Mouse (Mus musculus): ENCODE results near the gene Clp1. TPM values are rescaled to one million over a fixed set of nuclear protein-coding genes. Genes with fewer than 3 reads are reported as not detected.

Gene Clp1
- total RNA-seq (2021) = 1 to 10 TPM; 3.2 to 3.5 TPM
- long read RNA-seq, experiment 1, partial matches to known transcripts = 1 of 7 reads
- long read RNA-seq, experiment 1, other reads (novel, unspliced or antisense) = 2 of 7 reads
- long read RNA-seq, experiment 2, transcript Clp1-201 (3 exons, 1,912 nt) = major isoform, 7 of 10 reads
- long read RNA-seq, experiment 2, partial matches to known transcripts = 2 of 10 reads
- long read RNA-seq, experiment 2, other reads (novel, unspliced or antisense) = 1 of 10 reads

- peak; percentile 95 for DNase-seq
Observed at GRCm38 (mm10) chr2:84727172-84727858, at the start of gene Clp1. Clp1 (minus strand) TSS chr2:84727350.

GRCm38 (mm10) chr2:84775665-84776064, 48.5 kb upstream of the Clp1 start:
- DNase-seq = peak; percentile 48

- DNase-seq = peak; percentile 17
Observed at GRCm38 (mm10) chr2:84775241-84775640, 48.1 kb upstream of the Clp1 start, which contains the start of gene Serping1. Serping1 (minus strand) TSS chr2:84775444.

DNA sequence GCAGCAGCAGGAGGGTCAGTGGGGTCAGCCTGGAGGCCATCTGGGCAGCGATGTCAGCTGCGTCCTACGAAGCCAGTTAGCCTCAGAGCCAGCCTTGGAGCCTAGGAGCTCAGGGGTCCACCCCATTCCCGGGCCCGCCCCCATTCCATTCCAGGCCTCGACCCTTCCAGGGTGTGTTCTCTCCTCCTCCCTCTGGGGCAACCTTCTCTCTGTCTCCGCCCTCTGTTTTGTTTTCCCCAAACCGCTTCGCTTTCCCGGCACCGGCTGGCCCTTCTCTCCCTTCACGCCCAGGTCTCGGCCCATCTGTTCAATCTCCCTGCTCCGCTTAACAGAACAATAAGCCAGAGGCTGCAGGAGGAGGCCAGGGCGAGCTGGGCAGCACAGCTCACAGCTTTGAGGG, 47.6 kb upstream of the Clp1 start:
- peak; percentile 87 for DNase-seq

- DNase-seq = peak; percentile 19
Observed at GRCm38 (mm10) chr2:84773195-84773594, 46.0 kb upstream of the Clp1 start.

- no peak for DNase-seq
Observed at GRCm38 (mm10) chr2:84772454-84772853, 45.3 kb upstream of the Clp1 start.

DNA sequence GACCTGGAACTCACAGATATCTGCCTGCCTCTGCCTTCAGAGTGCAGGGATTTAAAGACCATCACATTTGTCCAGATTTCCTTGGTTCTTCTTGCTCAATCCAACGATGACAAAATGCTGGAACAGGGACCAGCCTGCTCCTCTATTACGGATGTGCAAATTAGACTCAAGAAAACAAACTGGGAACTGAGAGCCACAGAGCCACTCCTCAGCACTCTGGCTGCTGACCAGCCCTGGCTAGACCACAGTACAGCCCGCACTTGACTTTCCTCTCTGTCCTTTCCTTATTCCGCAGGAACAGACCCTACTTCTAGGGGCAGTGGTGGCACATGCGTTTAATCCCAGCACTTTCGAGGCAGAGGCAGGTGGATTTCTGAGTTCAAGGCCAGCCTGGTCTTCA, 43.4 kb upstream of the Clp1 start:
- peak; percentile 69 for DNase-seq

GRCm38 (mm10) chr2:84762818-84763217, 35.7 kb upstream of the Clp1 start:
- DNase-seq = no peak

DNA sequence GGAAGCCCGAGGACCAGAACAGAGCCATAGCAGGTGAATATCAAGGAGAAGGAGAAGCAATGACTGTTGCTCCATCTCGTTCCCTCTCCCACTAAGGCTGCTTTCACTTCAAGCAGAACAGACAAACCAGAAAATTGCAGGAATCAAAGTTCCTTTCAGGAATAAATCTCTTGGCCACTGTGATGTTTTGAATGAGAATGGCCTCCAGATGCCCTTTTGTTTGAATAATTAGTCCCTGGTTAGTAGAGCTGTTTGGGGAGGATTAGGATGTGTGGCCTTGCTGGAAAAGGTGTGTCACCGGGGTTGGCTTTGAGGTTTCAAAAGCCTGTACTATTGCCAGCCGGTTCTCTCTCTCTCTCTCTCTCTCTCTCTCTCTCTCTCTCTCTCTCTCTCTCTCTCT, 35.1 kb upstream of the Clp1 start:
- no peak for DNase-seq

GRCm38 (mm10) chr2:84761840-84762239, 34.7 kb upstream of the Clp1 start:
- DNase-seq = no peak

DNA sequence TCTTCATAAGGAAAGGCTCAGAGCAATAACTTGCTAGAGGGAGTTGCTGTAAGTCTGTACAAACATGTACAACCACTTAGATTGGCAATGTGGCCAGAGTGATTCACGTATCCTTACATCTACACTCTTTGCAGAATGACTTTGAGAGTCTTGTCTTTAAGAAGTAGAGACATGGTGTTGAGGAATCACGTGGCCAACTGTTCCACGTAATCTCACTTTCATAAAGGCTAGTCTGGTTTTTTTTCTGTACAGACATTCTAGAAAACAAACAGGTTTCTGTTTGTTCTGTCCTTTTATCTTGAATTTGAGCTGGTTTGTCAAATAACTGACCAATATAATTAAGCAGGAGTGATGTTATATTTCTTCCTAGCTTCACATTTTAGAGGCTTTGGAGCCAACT, 34.2 kb upstream of the Clp1 start:
- DNase-seq = no peak

GRCm38 (mm10) chr2:84760777-84761176, 33.6 kb upstream of the Clp1 start:
- no peak for DNase-seq

GRCm38 (mm10) chr2:84758542-84759127, 31.5 kb upstream of the Clp1 start:
- no peak for DNase-seq

DNA sequence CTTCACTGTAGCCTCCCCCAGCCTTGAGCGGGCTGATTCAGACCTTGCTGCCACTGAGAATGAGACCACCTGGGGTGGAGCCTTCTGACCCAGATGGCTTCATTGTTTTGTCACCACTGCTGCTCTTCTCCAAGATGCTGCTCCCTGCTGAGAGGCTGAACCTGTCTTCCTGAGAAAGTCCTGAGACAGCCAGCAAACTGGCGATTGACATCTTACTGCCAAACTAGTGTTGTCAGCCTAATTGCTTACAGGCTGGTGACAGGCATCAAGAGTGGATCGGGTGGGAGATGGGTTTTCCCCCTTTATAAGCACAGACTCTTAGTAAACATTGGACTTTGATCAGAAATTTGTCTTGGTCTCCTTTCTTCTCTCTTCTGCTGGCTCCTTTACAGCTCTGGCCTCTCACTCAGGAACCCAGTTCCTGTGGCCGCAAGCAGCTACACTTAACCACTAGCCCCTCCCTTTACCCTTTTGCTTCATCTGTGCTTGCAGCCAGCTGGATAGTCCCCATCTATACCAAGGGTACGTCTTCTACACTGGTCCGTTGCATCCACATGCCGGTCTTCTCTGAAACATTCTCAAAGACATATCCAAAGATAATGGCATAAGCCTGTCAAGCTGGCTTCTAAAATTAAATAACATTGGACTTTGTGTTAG, 30.0 kb upstream of the Clp1 start:
- no peak for DNase-seq

DNA sequence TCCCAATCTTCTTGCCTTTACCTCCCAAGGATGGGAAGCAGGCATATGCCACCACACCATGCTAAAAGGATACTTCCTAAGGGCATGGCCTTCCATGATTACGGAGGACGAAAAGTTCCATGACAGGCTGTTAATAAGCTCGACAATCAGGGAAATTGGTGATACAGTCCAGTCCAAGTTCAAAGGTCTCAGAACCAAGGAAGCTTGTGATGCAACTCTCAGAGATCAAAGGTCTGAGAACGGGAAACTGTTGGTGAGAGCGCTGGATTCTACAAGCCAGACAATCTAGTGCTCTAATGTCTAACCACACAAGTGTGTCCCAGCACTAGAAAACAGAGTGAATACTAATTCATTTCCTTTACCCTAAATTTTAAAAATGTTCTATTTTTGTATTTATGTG, 29.1 kb upstream of the Clp1 start:
- DNase-seq = no peak

GRCm38 (mm10) chr2:84750115-84750514, 23.0 kb upstream of the Clp1 start:
- DNase-seq = no peak

DNA sequence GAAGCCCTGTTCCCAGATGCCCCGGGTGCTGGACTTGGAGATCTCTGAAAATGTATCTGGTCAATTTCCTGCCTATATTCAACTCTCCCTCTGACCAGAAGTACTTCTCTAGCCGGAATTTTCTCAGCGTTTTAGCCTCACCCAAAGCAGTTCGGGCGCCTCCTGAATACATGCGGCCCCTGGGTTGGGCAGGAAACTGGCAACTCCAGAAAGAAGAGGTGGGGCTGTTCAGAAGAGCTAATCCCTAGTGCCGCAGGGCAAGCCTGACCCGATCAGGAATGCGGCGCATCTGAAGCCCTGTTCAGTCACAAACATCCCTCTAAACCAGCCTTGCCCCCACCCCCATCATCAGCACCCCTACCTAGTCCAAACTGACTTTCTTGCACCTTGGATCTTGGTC, 17.0 kb upstream of the Clp1 start:
- DNase-seq = no peak

- DNase-seq = peak; percentile 60
Observed at GRCm38 (mm10) chr2:84743561-84743960, 16.4 kb upstream of the Clp1 start, which contains the start of gene Gm19426. Gm19426 (minus strand) TSS chr2:84743655.

DNA sequence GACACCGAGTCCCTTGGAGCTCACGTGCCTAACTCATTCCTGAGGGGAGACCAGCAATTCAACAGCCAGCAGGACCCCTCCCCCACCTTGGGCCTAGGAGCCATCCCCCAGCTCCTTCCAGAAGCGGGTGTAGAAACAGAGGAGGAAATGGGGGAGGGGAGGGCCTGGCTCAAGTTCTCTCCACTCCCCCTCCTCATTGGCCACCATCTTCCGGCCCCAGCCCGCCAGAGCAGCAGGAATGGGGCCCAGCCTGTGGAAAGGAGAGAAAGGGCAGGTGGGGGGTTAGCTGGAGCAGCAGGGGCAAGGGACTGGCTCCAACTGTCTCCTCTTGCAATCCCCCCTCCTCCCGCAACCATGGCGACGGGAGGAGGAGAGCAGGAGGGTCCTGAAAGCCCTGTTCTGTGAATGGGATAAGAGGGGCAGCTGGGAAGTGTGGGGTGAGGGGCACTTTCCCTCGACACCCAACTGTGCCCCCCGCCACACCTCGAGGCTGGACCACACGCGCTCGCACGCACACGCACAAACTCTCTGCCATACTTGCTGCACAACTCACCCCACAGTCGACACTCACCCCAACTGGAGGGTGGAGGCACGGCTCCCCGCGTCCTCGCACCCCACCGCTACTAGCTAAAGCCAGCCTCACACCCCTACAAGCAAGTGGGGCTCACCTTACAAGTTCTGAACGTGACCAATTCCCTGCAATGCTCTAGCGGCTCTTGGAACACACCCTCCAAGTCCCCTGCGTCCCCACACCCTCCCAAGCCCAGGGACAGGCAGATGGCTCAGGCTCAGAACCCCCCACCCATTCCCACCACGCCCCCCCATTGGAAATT, 15.5 kb upstream of the Clp1 start:
- no peak for DNase-seq

GRCm38 (mm10) chr2:84741841-84742450, 14.8 kb upstream of the Clp1 start:
- DNase-seq = no peak

DNA sequence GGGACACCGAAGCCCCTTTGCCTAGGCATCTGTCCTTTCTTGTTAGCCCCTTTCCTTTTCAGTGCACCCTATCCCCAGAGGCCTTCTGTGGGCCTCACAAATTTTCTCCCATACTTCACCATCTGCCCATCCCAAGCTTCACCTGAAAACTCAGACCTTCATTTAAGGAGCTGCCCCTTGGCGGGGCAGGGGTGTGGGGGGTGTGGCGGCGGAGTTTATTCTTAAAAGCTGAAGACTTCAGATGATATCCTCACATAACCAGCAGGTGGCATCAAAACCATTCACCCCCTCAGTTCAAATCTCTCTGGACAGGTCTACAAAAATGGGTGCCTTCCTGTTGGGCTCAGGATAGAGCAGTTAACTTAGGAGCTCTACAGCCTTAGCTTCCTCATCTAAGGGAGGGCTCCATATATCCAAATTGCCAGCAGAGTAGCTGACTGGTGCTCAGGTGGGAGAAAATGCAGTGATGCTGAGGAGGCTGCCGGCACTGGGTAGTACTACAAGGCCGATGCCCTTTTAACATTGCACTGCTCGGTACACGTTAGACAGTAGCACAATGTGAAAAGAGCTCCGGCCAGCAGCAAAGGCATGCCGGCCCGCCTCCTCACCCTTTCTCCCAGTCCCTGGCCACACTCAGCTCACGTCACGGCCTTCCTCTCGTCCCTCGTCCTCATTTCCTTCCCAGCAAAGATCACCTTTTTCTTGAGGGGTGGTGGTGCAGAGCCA, 13.6 kb upstream of the Clp1 start:
- DNase-seq = no peak

All from gastrocnemius, postnatal 25 days (tissue).